Mouse (Mus musculus): ENCODE results near the gene Gm10985.
A peak's percentile ranks its signal among the peaks of the same experiment; 100 is the strongest.

The Gm10985 gene

GRCm38 (mm10) chr3:53844786-53845185 lies at the start of gene Gm10985:
Gm10985 (plus strand) TSS chr3:53845086.
- DNase-seq, result no peak

- peak; percentile 20 for DNase-seq
These were observed 48.0 kb upstream of the Gm10985 start for GRCm38 (mm10) chr3:53796933-53797332.

DNA sequence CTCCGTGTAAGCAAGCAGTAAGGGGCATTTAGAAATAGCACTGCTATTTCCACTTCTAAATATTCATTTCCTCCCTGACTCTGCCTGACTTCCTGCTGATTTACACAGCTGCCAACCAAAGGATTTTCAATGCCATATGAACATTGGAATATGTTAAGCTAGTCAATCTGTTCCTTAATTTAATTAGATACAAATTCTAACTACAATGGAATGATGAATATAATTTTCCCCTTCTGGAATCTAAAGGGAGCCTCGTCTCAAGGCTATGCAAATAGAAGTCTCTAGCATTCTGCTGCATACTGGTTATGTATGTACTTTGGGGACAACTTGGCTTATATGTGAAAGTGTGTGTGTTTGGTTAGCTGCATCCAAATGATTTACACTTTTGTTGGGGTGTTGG lies 45.2 kb upstream of the Gm10985 start:
- no peak for DNase-seq

- no peak for DNase-seq
These were observed 31.4 kb upstream of the Gm10985 start for GRCm38 (mm10) chr3:53813421-53813977.

DNA sequence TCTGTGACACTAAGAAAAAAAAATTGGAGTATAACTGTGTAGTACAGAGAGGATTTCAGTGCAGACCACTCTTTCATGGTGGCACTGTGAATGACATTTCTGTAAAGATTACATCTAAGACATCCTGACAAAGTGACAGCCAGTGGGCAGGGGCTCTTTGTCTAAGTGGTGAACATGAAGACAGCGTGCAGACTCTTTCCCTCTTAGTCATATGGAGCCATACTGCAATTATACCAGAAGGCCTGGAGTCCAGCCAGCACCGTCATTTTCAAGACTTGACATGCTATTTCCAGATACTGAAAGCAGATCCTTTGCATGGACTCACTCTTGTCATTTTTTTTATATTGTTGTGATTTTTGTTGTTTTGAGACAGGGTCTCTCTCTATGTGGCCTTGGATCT lies 10.6 kb upstream of the Gm10985 start:
- DNase-seq, result no peak

DNA sequence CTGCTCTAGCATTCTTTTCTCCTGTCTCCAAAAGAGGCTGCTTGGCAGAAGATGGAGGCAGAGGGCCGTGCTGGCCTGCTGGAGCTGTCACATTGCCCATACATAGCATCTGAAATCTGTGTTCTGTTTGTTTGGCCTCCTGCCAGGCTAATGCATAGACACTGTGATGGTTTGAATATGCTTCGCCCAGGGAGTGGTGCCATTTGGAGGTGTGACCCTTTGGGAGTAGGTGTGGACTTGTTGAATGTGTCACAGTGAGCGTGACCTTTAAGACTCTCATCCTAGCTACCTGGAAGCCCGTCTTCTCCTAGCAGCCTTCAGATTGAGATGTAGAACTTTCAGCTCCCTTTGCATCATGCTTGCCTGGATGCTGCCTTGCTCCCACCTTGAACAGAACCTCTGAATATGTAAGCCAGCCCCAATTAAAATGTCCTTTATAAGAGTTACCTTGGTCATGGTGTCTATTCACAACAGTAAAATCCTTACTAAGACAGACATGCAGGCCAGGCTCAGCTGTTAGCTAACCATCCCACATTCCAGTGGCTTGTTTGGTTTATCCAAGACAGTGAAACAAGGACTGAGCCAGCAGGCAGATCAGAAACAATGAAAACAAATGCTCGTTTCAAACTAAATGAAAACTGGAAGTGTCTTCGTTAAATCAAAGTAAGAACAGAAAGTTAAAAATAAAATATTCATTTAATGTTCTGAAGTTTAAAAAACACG lies 1.5 kb downstream of the Gm10985 start:
- DNase-seq, result no peak

- no peak for DNase-seq
These were observed 2.8 kb downstream of the Gm10985 start for GRCm38 (mm10) chr3:53847726-53848125.

- DNase-seq, result no peak
These were observed 3.4 kb downstream of the Gm10985 start for GRCm38 (mm10) chr3:53848262-53848661.

GRCm38 (mm10) chr3:53854261-53854660 lies 9.4 kb downstream of the Gm10985 start:
- DNase-seq, result no peak

DNA sequence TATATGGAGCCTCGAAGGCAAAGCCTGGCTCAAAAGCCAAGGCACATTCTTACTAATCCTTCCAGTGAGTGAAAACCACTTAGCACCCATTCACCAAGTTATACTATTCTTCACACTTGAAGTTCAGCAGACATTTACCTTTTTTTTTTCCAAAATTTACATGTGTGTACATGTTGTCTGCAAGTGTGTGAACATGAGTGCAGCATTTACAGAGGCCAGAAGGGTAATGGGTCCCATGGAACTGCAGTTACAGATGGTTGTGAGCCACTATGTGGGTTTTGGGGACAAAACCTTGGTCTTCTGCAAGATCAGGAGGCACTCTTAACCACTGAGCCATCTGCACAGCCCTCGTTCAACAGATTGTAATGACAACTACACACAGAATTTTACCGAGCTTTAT lies 9.9 kb downstream of the Gm10985 start:
- DNase-seq, result no peak

DNA sequence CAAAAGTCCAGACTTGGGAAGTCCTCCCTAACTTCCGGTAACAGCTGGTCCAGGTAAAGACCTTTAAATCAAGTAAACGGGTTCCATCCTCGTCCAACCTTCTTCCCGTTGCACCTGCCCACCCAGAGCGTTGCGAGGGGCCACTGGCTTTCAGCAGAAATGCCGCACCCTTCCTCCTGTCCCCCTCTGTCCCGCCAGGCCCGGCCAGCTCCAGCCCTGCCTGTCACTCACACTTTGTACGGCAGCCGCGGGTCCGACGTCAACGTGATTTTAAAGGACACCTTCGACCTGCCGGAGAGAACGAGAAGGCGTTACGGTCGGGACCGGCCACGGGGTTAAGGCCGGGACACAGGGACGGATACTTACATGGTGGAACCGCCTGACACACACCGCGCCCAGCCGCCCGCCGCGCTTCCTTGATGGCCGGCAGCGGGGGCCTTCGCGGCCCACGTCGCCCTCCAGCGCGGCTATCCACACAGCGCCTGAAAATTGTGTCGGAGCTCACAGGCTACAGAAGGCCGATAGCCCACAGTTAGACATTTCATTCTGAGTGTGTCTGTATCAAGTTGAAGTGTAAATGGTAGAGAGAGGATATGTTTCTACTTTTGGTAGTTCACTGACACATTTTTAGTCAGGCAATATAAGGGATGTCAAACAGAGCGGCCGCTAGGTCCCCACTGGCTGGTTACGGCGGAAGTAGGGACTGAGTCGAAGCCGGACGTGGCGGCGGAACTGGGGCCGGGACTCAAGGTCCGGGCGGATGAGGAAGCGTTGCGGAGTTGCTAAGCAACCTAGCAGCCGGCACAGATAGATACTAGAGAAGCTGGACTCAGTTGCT lies 18.7 kb downstream of the Gm10985 start, which contains the start of gene Ufm1:
Gene Ufm1, minus strand, starts transcription at position 448 of the 838 bp plus-strand sequence.
- peak; percentile 95 for DNase-seq

GRCm38 (mm10) chr3:53868212-53868611 lies 23.3 kb downstream of the Gm10985 start:
- no peak for DNase-seq

GRCm38 (mm10) chr3:53869263-53869662 lies 24.4 kb downstream of the Gm10985 start:
- DNase-seq, result no peak

- no peak for DNase-seq
These were observed 25.6 kb downstream of the Gm10985 start for GRCm38 (mm10) chr3:53870482-53870881.

DNA sequence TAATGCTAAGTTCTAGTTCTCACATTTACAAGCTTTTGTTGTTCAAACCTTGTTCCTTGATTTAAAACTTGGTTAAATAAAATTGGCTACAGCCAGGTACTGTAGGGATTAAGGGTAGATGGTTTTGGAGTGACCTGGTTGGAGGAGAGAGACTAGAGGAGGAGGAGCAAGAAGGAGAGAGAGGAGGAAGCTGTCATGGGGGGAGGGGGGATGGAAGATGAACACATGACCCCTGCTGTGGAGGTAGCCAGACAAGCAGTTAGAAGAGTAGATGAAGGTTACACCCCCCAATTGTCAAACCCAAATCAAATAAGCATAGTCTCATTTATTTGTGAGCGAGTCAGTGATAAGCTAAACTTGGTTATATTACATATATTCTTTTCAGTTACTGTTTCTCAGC lies 26.7 kb downstream of the Gm10985 start:
- DNase-seq, result no peak

DNA sequence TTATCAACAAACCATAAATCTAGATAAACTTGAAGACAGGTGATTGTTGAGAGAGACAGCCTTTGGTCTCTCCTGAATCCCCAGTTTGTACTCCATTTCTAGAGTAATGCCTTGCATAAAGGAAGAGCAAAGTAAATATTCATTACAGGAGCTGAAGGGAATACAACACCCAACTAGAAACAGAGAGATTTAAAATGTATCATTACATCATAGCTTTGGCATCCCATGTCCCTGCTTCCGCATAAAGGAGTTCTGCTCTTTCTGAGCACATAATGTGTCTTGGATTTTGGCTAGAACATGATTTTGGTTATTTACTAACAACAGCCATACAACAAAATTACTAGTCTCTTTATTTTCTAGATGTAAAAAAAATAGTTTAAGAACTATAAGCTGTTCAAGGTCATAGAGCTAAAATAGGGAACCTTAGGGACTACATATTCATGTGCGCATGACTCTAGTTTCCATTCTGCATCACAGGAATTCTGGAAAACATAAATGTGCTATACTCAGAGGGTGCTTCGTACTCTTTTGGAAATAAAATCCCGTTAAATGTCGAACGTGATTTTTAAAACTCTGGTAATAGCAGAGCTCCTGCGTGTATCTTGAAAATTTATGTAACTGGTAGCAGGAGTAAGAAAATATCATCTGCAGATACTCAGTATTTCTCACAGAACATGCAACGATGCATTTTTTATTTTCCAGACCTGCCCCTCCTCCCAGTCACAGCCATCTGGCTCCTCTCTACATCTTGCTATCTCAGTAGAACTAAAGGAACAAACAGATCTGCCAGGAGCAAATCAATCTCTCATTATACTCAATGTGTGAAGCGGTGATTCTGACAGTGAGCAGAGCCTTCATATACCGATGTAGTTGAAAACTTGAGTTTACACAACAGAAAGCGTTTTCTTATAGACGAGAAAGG lies 46.0 kb downstream of the Gm10985 start:
- DNase-seq, result no peak

Measured in cerebellum, adult 9-11 months (tissue).